Mouse (Mus musculus) neural tube, embryonic 15.5 days (tissue): Measurements from ENCODE around the gene Atf6. TPM values are rescaled to one million over a fixed set of nuclear protein-coding genes. Genes with fewer than 3 reads are reported as not detected.

ENCODE experiments used
- ATAC-seq: fragments of 200-750 bp; cut with Nextera tagmentation; 2 replicates; pipeline ENCODE4 v1.8.0; 2017; ENCODE audit warnings: mild to moderate bottlenecking, moderate TSS enrichment, moderate library complexity; ENCODE audit not compliant: low FRiP score
- H3K27ac ChIP-seq: fragments of 300-500 bp; sonication (generic); replicated peaks from 2 replicates; pipeline ENCODE4 v1.5.1; 2015; ENCODE audit warnings: mild to moderate bottlenecking, inconsistent platforms
- H3K27me3 ChIP-seq: fragments of 300-500 bp; sonication (generic); replicated peaks from 2 replicates; pipeline ENCODE4 v1.6.1; 2015; ENCODE audit warnings: inconsistent platforms
- H3K36me3 ChIP-seq: fragments of 300-500 bp; sonication (generic); 2 replicates; pipeline ENCODE4 v1.6.1; 2015; ENCODE audit warnings: inconsistent platforms
- H3K4me1 ChIP-seq: fragments of 300-500 bp; sonication (generic); 2 replicates; pipeline ENCODE4 v1.6.1; 2015; ENCODE audit warnings: inconsistent platforms
- H3K4me2 ChIP-seq: fragments of 300-500 bp; sonication (generic); 2 replicates; pipeline ENCODE4 v1.6.1; 2015; ENCODE audit warnings: inconsistent platforms, mild to moderate bottlenecking, moderate library complexity
- H3K4me3 ChIP-seq: fragments of 300-500 bp; sonication (generic); replicated peaks from 2 replicates; pipeline ENCODE4 v1.5.1; 2015; ENCODE audit warnings: mild to moderate bottlenecking, inconsistent platforms
- H3K9ac ChIP-seq: fragments of 300-500 bp; sonication (generic); replicated peaks from 2 replicates; pipeline ENCODE4 v1.6.1; 2015; ENCODE audit warnings: mild to moderate bottlenecking, inconsistent platforms
- H3K9me3 ChIP-seq: fragments of 300-500 bp; sonication (generic); replicated peaks from 2 replicates; pipeline ENCODE4 v1.6.1; 2016; ENCODE audit warnings: inconsistent platforms
- WGBS: fragments of 180-500 bp; shearing (Covaris S2); methylation state at CpG from one replicate; pipeline ENCODE4 v1.1.7; 2015; ENCODE audit warnings: mixed read lengths; 5-methylcytosine and 5-hydroxymethylcytosine counted together
- polyA plus RNA-seq: library from polyadenylated mRNA; unstranded; fragments of >200 nt; fragmentation: Nextera tagmentation; extraction: Ambion mirVana; gene quantifications from 2 replicates; pipeline ENCODE4 v1.2.1, GENCODE M21; 2015

Gene Atf6
- polyA plus RNA-seq, 1 experiment from 2014 or later = 7.2 TPM

DNA sequence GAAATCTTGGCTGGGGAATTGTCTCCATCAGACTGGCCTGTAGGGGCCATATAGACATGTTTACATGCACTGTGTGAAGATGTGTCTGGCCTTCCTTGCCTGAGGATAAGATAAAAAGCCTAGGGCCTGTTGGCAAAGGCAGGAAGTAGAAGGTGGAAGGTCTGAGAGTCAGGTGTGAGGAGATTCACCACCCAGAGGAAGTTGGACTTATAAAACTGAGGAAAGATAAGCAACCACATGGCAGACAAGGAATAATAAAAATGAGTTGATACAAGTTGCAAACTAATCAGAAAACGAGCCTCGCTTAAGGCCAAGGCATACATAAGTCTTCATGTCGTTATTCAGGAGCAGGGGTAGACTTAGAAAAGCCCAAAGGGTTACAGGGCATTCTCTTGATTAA lies 8.1 kb upstream of the Atf6 start:
- no peak for ATAC-seq

DNA sequence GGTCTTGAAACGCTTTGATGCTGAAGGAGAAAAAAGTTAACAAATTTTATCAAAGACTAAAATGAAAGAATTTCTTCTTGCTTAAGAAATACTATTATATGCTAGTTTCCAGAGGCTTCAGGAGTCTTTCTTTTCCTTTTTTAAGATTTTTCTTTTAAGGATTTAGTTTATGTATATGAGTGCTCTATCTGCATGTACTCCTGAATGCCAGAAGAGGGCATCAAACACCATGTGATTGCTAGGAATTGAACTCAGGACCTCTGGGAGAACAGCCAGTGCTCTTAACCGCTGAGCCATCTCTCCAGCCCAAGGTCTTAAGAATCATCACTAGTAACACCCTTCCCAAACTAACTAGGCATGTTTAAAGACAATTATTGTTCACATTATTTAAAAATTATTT lies 4.4 kb upstream of the Atf6 start:
- H3K4me2 ChIP-seq = no peak overlapping the region
- H3K36me3 ChIP-seq = peaks cover 33% of the 10 kb centered on the region
- WGBS = 95% methylated on average over 2 of the region's 2 CpGs
- H3K9ac ChIP-seq = no peak overlapping the region
- no peaks in the 10 kb centered on the region for H3K27me3 ChIP-seq
- no peak for ATAC-seq
- H3K9me3 ChIP-seq = no peaks in the 10 kb centered on the region
- H3K27ac ChIP-seq = no peak overlapping the region
- peaks cover 7% of the 10 kb centered on the region for H3K4me1 ChIP-seq
- H3K4me3 ChIP-seq = no peak overlapping the region

More for the DNA sequence above, 8.1 kb upstream of the Atf6 start:
- Histone ChIP-seq H3K4me1 (no peaks in the 10 kb centered on the region), H3K9me3 (no peaks in the 10 kb centered on the region), H3K27ac (no peak overlapping the region), H3K27me3 (no peaks in the 10 kb centered on the region), H3K4me3 (no peak overlapping the region), H3K36me3 (peaks cover 57% of the 10 kb centered on the region), H3K4me2 (no peak overlapping the region), H3K9ac (no peak overlapping the region)
- whole genome bisulfite sequencing = 88% methylated on average over 3 of the region's 3 CpGs

DNA sequence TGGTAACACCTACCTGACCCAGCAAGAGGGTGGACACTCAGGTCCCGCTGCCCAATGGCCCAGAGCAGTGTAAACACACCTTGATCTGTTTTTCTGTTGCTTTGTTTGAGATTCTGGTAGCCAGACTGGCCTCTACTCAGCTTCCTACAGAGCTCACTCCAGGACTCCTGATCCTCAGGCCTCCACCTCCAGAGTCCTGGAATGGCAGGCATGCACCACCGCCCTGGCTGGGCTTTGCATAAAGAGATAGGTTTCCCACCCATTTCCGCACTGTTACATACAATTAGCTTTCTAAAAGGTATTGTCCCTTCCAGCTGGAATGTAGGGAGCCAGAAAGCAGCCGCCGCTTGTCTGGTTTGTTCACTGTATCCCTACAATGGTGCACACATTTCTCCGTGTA lies 3.8 kb upstream of the Atf6 start:
- no peaks in the 10 kb centered on the region for H3K27me3 ChIP-seq
- no peak overlapping the region for H3K4me2 ChIP-seq
- no peak overlapping the region for H3K9ac ChIP-seq
- no peaks in the 10 kb centered on the region for H3K9me3 ChIP-seq
- H3K36me3 ChIP-seq = peaks cover 30% of the 10 kb centered on the region
- no peak overlapping the region for H3K4me3 ChIP-seq
- ATAC-seq = no peak
- H3K4me1 ChIP-seq = peaks cover 13% of the 10 kb centered on the region
- 94% methylated on average over 6 of the region's 6 CpGs for WGBS
- H3K27ac ChIP-seq = no peak overlapping the region

DNA sequence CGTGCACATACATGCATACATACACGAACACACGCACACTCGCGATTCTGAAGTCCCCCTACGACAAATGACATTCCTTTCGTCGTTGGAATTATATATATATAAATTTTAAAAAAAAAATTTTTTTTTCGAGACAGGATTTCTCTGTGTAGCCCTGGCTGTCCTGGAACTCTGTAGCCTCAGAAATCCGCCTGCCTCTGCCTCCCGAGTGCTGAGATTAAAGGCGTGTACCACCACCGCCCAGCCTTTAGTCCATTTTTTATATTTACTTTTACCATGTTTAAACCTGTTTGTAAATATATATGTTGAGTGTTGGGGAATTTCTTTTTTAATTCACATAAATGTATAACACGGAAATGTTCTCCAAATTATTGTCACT lies 1.3 kb upstream of the Atf6 start:
- peaks cover 17% of the 10 kb centered on the region for H3K4me1 ChIP-seq
- no peaks in the 10 kb centered on the region for H3K27me3 ChIP-seq
- no peaks in the 10 kb centered on the region for H3K9me3 ChIP-seq
- H3K4me3 ChIP-seq = peak overlapping the region; percentile 88
- H3K4me2 ChIP-seq = peak overlapping the region; percentile 76
- H3K9ac ChIP-seq = peak overlapping the region; percentile 59
- peaks cover 10% of the 10 kb centered on the region for H3K36me3 ChIP-seq
- 18% methylated on average over 14 of the region's 14 CpGs for WGBS
- ATAC-seq = peak; percentile 25; the same call in 1 of the 2 replicates
- H3K27ac ChIP-seq = peak overlapping the region; percentile 77

DNA sequence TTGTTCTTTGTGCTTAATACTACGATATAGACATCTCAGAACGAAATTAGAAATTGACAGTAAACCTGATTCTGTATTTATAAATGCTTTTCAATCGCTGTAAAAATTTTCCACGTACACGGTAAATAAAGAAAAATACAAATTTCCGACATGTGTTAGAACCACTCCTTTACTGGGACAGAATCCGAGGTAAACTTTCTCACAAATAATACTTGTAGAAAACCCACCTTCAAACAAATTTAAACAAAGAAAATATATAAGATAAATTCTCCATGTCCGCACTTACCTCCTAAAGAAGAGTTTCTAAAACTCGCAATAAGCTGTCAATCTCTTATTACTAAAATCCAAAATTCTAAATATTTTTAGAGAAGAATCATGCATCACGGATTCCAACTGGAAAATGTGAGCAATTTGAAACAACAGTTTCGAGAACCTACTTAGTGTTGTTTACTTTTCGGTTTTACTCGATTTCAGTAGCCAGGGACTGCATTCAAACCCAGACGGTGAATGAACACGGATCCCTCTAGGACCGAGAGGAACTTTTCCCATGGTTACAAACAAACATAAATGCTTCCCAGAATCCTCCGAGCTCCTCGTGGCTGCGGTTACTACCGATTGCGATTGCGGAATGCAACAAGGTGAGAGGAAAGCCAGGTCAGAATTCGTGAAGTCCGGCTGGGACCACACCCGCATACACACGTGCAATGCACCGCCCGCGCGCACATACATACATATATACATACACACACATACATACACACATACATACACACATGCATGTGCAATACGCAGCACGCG lies 735 bp upstream of the Atf6 start:
- H3K4me1 ChIP-seq = peaks cover 17% of the 10 kb centered on the region
- no peaks in the 10 kb centered on the region for H3K9me3 ChIP-seq
- under 1% methylated on average over 33 of the region's 33 CpGs for WGBS
- H3K9ac ChIP-seq = peak overlapping the region; percentile 84
- H3K4me2 ChIP-seq = peak overlapping the region; percentile 76
- peak overlapping the region; percentile 77 for H3K27ac ChIP-seq
- peak overlapping the region; percentile 88 for H3K4me3 ChIP-seq
- peaks cover 8% of the 10 kb centered on the region for H3K36me3 ChIP-seq
- no peaks in the 10 kb centered on the region for H3K27me3 ChIP-seq
- peak; percentile 93 for ATAC-seq

DNA sequence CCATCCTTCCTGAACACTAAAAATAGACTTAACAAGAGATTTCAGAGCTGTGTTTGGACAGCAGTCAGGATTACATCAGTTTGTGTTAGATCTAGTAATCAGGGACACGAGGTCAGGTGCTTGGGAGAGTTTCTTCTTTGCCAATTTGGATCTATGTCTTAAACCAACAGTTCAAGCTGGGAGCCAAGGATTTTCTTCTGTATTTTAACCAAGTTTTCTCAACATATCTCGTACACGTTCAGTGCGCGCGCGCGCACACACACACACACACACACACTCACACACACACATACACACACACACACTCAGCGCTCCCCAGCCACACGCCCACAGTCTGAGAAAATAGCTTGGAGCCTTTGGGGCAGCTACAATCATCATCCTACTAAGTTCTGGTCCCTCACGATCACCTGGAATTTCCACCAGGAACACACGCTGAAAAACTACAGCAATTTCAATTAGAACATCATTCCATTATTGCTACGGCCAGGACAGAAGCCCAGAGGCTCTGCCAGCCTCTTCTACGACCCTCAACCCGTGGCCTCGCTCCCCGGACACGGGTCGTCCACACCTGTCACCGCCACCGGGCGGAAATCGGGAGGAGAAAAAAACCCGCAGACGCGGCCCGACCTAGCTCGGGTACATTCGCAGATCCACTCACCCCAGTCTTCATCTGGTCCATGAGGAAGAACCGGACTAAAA lies 430 bp downstream of the Atf6 start:
- Histone ChIP-seq H3K4me3 (peak overlapping the region; percentile 88), H3K27me3 (no peaks in the 10 kb centered on the region), H3K4me2 (peak overlapping the region; percentile 76), H3K27ac (peak overlapping the region; percentile 80), H3K9ac (peak overlapping the region; percentile 84), H3K9me3 (no peaks in the 10 kb centered on the region), H3K36me3 (peaks cover 6% of the 10 kb centered on the region), H3K4me1 (peaks cover 20% of the 10 kb centered on the region)
- WGBS = 2% methylated on average over 30 of the region's 30 CpGs
- peak; percentile 63 for ATAC-seq

DNA sequence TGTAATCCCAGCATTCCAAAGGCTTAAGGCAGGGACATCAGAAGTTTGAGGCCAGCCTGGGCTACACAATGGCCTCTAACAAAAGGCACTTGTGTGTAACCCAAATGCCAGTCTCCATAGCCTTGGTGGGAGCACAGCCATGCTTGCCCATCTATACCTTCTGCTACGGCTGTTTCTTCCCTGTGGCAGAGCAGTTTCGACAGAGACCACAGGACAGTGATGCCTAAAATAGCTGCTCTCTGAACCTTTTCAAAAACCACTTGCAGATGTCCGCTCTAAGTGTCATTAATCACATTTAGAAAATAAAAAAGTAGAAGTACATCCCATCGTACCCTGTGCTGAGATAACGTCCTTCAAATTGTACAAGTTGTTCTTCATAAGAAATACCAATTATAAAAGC lies 2.2 kb downstream of the Atf6 start:
- H3K4me1 ChIP-seq = peaks cover 20% of the 10 kb centered on the region
- no peak for ATAC-seq
- WGBS = 86% methylated on average over 5 of the region's 5 CpGs
- H3K4me3 ChIP-seq = no peak overlapping the region
- no peaks in the 10 kb centered on the region for H3K36me3 ChIP-seq
- H3K27me3 ChIP-seq = no peaks in the 10 kb centered on the region
- no peak overlapping the region for H3K9ac ChIP-seq
- no peak overlapping the region for H3K4me2 ChIP-seq
- no peak overlapping the region for H3K27ac ChIP-seq
- no peaks in the 10 kb centered on the region for H3K9me3 ChIP-seq

DNA sequence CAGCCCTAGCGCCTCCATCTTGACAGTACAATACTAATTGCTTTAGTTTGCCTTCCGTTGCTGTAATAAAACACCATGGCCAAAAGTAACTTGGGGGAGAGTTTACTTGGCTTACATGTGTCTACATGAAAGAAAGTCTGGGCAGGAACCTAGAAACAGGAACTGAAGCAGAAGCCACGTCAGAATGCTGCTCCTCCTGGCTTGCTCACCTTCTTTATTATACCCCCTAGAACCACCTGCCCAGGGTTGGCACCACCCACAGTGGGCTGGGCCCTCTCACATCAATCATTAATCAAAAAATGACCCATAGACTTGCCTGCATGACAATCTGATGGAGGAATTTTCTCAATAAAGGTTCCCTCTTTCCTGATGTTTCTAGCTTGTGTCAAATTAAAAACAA lies 2.8 kb downstream of the Atf6 start:
- Histone ChIP-seq H3K27me3 (no peaks in the 10 kb centered on the region), H3K4me1 (peaks cover 20% of the 10 kb centered on the region), H3K4me3 (no peak overlapping the region), H3K4me2 (no peak overlapping the region), H3K9ac (no peak overlapping the region), H3K36me3 (no peaks in the 10 kb centered on the region), H3K27ac (no peak overlapping the region), H3K9me3 (no peaks in the 10 kb centered on the region)
- ATAC-seq = no peak
- WGBS = 88% methylated on average over 3 of the region's 3 CpGs

DNA sequence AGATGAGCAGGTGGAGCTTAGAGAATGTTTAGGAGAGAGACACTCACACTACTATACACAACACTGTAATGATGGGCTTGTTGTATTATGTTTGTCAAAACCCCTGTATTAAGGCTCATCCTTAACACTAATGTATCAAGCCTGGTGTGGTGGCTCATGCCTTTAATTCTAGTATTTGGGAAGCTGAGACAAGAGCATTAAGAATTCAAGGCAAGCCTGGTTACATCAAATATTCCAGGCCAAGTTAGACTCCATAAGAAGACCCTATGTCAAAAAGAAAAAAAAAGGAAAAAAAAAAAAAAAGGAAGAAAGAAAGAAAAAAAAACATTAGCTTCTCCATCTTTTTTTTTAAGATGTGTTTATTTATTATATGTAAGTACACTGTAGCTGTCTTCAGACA lies 3.3 kb downstream of the Atf6 start:
- ATAC-seq = no peak
- H3K4me2 ChIP-seq = no peak overlapping the region
- H3K9me3 ChIP-seq = no peaks in the 10 kb centered on the region
- no peak overlapping the region for H3K9ac ChIP-seq
- no peak overlapping the region for H3K27ac ChIP-seq
- H3K4me1 ChIP-seq = peaks cover 17% of the 10 kb centered on the region
- no peaks in the 10 kb centered on the region for H3K36me3 ChIP-seq
- no peaks in the 10 kb centered on the region for H3K27me3 ChIP-seq
- H3K4me3 ChIP-seq = no peak overlapping the region

DNA sequence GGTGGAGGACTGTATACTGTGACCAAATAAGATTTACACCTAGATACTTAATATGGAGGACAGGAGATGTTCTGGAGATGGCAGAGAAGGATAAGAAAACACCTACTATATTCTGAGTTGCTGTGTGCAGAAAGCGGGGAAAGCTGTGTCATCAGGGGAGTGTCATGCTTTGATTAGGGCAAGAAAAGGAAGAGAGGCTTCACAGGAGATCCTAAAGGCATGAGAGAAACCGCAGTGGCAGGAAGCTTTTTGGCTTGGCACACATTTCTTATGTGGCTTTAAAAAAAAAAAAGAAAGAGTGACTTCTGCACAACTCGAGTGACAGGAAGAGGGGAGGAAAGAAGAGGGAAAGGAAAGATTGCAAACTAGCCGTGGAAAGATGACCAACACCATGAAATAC lies 4.5 kb downstream of the Atf6 start:
- Histone ChIP-seq H3K9me3 (no peaks in the 10 kb centered on the region), H3K4me3 (no peak overlapping the region), H3K9ac (no peak overlapping the region), H3K36me3 (no peaks in the 10 kb centered on the region), H3K4me1 (peaks cover 16% of the 10 kb centered on the region), H3K27me3 (no peaks in the 10 kb centered on the region), H3K27ac (no peak overlapping the region), H3K4me2 (no peak overlapping the region)
- no peak for ATAC-seq
- WGBS = 83% methylated on average over 4 of the region's 4 CpGs

DNA sequence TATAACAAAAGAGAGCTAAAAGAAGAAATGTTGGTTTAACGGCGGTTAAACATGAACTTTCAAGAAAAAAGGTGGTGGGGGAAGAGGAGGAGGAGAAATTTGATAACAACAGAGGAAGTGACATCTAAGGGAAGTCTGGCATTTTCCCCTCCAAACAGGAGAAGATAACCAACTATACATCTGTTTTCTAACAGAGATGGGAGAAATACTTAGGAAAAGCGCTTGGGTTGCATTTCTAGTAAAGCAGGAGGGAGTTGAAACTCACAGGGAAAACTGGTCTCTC lies 5.2 kb downstream of the Atf6 start:
- H3K9ac ChIP-seq = no peak overlapping the region
- H3K27ac ChIP-seq = no peak overlapping the region
- H3K4me3 ChIP-seq = no peak overlapping the region
- H3K27me3 ChIP-seq = no peaks in the 10 kb centered on the region
- H3K4me2 ChIP-seq = no peak overlapping the region
- H3K36me3 ChIP-seq = no peaks in the 10 kb centered on the region
- WGBS = 83% methylated on average over 3 of the region's 3 CpGs
- no peak for ATAC-seq
- no peaks in the 10 kb centered on the region for H3K9me3 ChIP-seq
- peaks cover 16% of the 10 kb centered on the region for H3K4me1 ChIP-seq

DNA sequence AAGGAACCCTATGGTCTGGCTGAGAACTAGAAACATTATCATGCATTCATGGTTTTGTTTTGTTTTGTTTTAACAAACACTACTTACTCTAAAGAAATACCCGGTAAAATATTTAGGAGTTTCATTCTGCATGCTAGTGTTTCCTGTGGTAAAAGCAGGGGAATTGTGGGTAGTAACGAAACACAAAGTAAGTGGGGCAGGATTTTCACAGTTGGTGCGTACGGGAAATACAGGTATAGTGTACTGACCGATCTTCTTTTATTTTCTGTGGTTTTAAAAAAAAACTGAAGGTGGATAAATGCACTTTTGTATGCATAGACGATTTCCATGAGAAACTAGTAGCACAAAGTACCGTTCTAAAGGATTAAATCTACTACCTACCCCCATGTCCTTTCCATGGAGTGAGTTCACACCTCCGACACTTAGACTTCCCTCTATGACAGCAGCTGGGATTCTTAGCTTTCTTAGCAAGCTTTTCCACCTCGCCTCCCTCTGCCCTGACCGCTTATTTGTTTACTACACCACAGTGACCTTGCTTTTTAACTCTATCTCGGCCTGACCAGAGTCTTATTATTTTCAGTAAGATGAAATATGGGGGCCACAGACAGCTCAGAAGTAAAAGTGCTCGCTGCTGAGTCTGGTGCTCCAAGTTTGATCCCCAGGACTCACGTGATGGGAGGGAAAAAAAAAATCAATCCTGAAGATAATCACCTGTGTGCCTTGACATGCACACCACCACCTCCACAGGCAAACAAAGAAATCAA lies 5.7 kb downstream of the Atf6 start:
- no peaks in the 10 kb centered on the region for H3K9me3 ChIP-seq
- H3K4me1 ChIP-seq = peaks cover 12% of the 10 kb centered on the region
- ATAC-seq = no peak
- no peaks in the 10 kb centered on the region for H3K36me3 ChIP-seq
- 85% methylated on average over 13 of the region's 13 CpGs for WGBS
- no peak overlapping the region for H3K9ac ChIP-seq
- no peak overlapping the region for H3K4me3 ChIP-seq
- no peaks in the 10 kb centered on the region for H3K27me3 ChIP-seq
- H3K4me2 ChIP-seq = no peak overlapping the region
- H3K27ac ChIP-seq = no peak overlapping the region
